Mouse (Mus musculus) gastrocnemius, postnatal 25 days (tissue): ENCODE data around the gene Olfr1314. TPM values are rescaled to one million over a fixed set of nuclear protein-coding genes. Genes with fewer than 3 reads are reported as not detected.

Source experiments
- DNase-seq: peaks from one replicate; pipeline ENCODE4 v3.0.0; 2022
- long read RNA-seq, 2 experiments: library from polyadenylated mRNA; stranded (forward); transcript quantifications; one replicate each; pipeline ENCODE4 v2.0.0; 2021
- total RNA-seq, 2 experiments: library from RNA; stranded (reverse); gene quantifications; 1 replicate in 1 of 2; 2 replicates in 1 of 2; pipeline ENCODE4 v1.2.3; 2021

The Olfr1314 gene
- total RNA-seq, result not detected
- long read RNA-seq, experiment 1, result 0 reads
- long read RNA-seq, experiment 2, result 0 reads

GRCm38 (mm10) chr2:112096681-112097080 lies at the start of gene Olfr1314:
TSS of gene Olfr1314 (minus strand) at chr2:112096781.
- DNase-seq, result no peak

GRCm38 (mm10) chr2:112140029-112140428 lies 43.4 kb upstream of the Olfr1314 start, which contains the start of gene Olfr1317:
TSS of gene Olfr1317 (plus strand) at chr2:112140329.
- DNase-seq, result no peak

GRCm38 (mm10) chr2:112134877-112135276 lies 38.3 kb upstream of the Olfr1314 start, which contains the start of gene Olfr1316:
TSS of gene Olfr1316 (minus strand) at chr2:112134977.
- DNase-seq, result no peak

- DNase-seq, result no peak
Observed at GRCm38 (mm10) chr2:112115340-112115739, 18.8 kb upstream of the Olfr1314 start, which contains the start of gene Olfr1315-ps1. TSS of gene Olfr1315-ps1 (minus strand) at chr2:112115440.

GRCm38 (mm10) chr2:112077743-112078142 lies 18.8 kb downstream of the Olfr1314 start, which contains the start of gene Olfr1313:
TSS of gene Olfr1313 (minus strand) at chr2:112077843.
- DNase-seq, result no peak

GRCm38 (mm10) chr2:112050138-112050537 lies 46.4 kb downstream of the Olfr1314 start, which contains the start of gene Olfr1312:
TSS of gene Olfr1312 (minus strand) at chr2:112050238.
- DNase-seq, result no peak

Other genes with a start within 250 kb of the Olfr1314 start
- gene Olfr1305, start 219.6 kb downstream of the Olfr1314 start, total RNA-seq, result not detected
- not detected for gene Olfr1306, start 180.5 kb downstream of the Olfr1314 start, total RNA-seq
- gene Olfr1307, start 147.3 kb downstream of the Olfr1314 start, total RNA-seq, result not detected
- not detected for gene Olfr1308, start 131.8 kb downstream of the Olfr1314 start, total RNA-seq
- not detected for gene Olfr1309, start 106.5 kb downstream of the Olfr1314 start, total RNA-seq
- not detected for gene Olfr1310, start 84.1 kb downstream of the Olfr1314 start, total RNA-seq
- not detected for gene Olfr1311, start 72.4 kb downstream of the Olfr1314 start, total RNA-seq
- gene Olfr1312, start 46.5 kb downstream of the Olfr1314 start, total RNA-seq, result not detected
- gene Olfr1313, start 18.9 kb downstream of the Olfr1314 start, total RNA-seq, result not detected
- not detected for gene Olfr1315-ps1, start 18.7 kb upstream of the Olfr1314 start, total RNA-seq
- not detected for gene Olfr1316, start 38.2 kb upstream of the Olfr1314 start, total RNA-seq
- gene Olfr1317, start 43.5 kb upstream of the Olfr1314 start, total RNA-seq, result not detected
- gene Olfr1318, start 57.4 kb upstream of the Olfr1314 start, total RNA-seq, result not detected
- gene Lpcat4, start 142.7 kb upstream of the Olfr1314 start, total RNA-seq, result 1 to 10 TPM; 2.1 to 2.3 TPM
- not detected for gene Nutm1, start 162.5 kb upstream of the Olfr1314 start, total RNA-seq
- 10 to 100 TPM; 49.2 to 55.4 TPM for gene Nop10, start 165.1 kb upstream of the Olfr1314 start, total RNA-seq
- 10 to 100 TPM; 22.7 to 23.0 TPM for gene Slc12a6, start 169.0 kb upstream of the Olfr1314 start, total RNA-seq
- 1 to 10 TPM in 1 of 2 experiments, under 1 TPM in 1; 0.56 to 1.2 TPM for gene Gm21985, start 169.5 kb upstream of the Olfr1314 start, total RNA-seq